Mouse (Mus musculus) erythroblast, embryonic 14.5 days (primary cell): ENCODE measurements around the gene 1700013F07Rik. TPM values are rescaled to one million over a fixed set of nuclear protein-coding genes. Genes with fewer than 3 reads are reported as not detected.

Experiments
- H3K27me3 ChIP-seq: 2 replicates; pipeline ENCODE4 v1.6.1; 2012; ENCODE audit warnings: inconsistent platforms; ENCODE audit not compliant: control insufficient read depth
- H3K36me3 ChIP-seq: 2 replicates; pipeline ENCODE4 v1.6.1; 2012; ENCODE audit warnings: mild to moderate bottlenecking, inconsistent platforms; ENCODE audit not compliant: control insufficient read depth
- H3K4me1 ChIP-seq: 2 replicates; pipeline ENCODE4 v1.6.1; 2012; ENCODE audit warnings: inconsistent platforms; ENCODE audit not compliant: control insufficient read depth
- H3K4me3 ChIP-seq: replicated peaks from 2 replicates; pipeline ENCODE3; 2012; ENCODE audit warnings: moderate library complexity, mild to moderate bottlenecking, inconsistent platforms
- H3K9me3 ChIP-seq: 2 replicates; pipeline ENCODE4 v1.6.1; 2012; ENCODE audit warnings: low read length, inconsistent platforms, mixed read lengths; ENCODE audit not compliant: control insufficient read depth
- GATA1 ChIP-seq: IDR thresholded peaks from 2 replicates; pipeline ENCODE4 v1.6.1; 2012; ENCODE audit warnings: low read length, inconsistent platforms, mixed read lengths
- TAL1 ChIP-seq: IDR thresholded peaks from 3 replicates; pipeline ENCODE4 v1.6.1; 2012; ENCODE audit warnings: low read length, inconsistent platforms, mixed read lengths
- polyA plus RNA-seq: library from polyadenylated mRNA; stranded (reverse); fragments of >175 nt; gene quantifications from 2 replicates; pipeline ENCODE4 v1.2.3, GENCODE M21; 2012

1700013F07Rik gene
- polyA plus RNA-seq, 1 experiment, result not detected

DNA sequence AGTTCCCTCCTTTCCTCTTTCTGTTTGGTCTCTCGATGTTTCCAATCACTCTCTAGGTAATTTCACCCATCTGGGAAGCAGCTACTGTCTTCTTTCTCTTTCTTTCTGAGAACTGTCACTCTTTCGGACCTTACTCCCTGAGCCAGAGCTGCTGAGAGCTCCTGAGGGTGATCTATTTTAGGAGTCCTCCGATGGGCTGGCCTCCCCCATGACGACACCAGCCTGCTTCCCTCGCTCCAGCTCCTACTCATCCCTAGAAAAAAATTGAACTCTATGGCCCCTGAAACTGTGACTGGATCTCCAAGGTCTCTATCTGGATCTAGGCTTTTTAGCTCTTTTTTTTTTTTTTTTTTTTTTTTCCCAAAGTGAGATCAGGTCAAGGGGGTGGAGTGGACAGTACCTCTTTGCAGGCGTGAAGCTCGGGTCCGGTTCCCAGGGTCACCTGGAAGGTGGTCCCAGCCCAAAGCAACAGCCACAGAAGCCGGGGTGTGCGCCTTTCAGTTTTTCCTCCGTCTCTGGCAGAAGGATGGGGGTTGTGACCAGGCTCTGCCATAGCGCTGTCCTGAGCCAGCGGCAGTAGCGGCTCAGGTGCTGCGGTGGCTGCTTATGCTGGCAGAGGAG is 2.1 kb downstream of the 1700013F07Rik start:
- Histone ChIP-seq H3K4me3 (no peak overlapping the region), H3K27me3 (peaks cover 57% of the 10 kb centered on the region)

DNA sequence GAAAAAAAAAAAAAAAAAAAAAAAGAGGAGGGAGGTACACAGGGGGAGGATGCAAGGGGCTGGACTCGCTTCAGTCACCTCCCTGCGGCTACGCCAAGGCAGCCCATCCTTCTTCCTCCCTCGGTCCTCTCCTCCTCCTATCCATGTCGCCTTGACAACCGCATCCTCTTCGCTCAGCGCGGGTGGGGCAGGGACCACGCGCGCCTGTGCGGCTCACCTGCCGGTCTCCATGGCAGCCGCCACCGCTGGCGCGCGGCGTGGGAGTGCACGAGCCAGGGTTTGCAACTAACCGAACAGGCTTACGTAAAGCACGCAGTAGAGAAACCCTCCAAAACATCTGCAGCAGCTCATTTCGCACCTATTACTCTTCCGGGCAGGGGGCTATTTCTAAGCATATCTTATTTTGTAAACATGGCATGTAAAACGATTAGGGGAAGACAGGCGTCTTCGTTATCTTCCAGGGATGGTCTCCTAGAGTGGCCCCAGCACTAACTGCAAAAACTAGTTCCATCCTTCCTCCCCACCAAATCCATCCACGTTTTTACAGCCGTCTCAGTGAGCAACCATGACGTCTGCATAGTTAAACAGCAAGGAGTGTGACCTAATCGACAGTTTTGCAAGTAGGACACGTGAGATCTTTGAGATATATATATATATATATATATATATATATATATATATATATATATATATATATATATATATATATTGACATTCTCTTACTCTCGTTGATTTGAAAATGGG is 2.7 kb downstream of the 1700013F07Rik start, which contains the start of gene 5330417C22Rik:
5330417C22Rik (minus strand) TSS at position 20 of the 744 bp plus-strand sequence.
- no peak within 1 kb of the TSS for H3K4me3 ChIP-seq
- TF ChIP-seq TAL1 (no peak), GATA1 (no peak)

More for the DNA sequence above, 2.1 kb downstream of the 1700013F07Rik start:
- Histone ChIP-seq H3K9me3 (no peaks in the 10 kb centered on the region), H3K36me3 (no peaks in the 10 kb centered on the region), H3K4me1 (peaks cover 11% of the 10 kb centered on the region)
- TF ChIP-seq TAL1 (no peak), GATA1 (no peak)

DNA sequence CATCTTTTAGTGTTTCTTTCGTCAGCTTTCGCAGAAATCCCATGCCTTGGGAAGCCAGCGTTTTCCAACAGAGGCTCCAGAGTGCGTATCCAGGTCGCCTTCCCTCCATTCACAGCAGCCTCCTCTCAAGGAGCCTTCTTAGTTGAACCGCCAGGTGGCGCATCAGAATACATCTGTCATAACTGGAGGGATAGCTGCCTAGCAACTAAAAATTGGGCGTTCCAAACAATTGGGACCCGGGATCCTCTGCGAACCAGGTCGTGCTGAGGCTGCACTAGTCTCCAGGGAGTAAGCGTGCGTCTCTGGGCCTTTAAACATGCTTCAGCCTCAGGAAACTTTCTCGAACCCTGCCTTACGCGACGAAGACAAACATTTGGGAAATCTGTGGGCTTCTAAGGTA is 3.4 kb downstream of the 1700013F07Rik start:
- H3K36me3 ChIP-seq, result no peaks in the 10 kb centered on the region
- no peaks in the 10 kb centered on the region for H3K9me3 ChIP-seq
- peaks cover 57% of the 10 kb centered on the region for H3K27me3 ChIP-seq
- H3K4me3 ChIP-seq, result no peak overlapping the region
- peaks cover 11% of the 10 kb centered on the region for H3K4me1 ChIP-seq
- TF ChIP-seq TAL1, result no peak
- no peak for TF ChIP-seq GATA1

More for the DNA sequence above, 2.7 kb downstream of the 1700013F07Rik start, which contains the start of gene 5330417C22Rik:
- peaks cover 57% of the 10 kb centered on the region for H3K27me3 ChIP-seq
- no peaks in the 10 kb centered on the region for H3K9me3 ChIP-seq
- H3K36me3 ChIP-seq, result no peaks in the 10 kb centered on the region
- peaks cover 11% of the 10 kb centered on the region for H3K4me1 ChIP-seq

DNA sequence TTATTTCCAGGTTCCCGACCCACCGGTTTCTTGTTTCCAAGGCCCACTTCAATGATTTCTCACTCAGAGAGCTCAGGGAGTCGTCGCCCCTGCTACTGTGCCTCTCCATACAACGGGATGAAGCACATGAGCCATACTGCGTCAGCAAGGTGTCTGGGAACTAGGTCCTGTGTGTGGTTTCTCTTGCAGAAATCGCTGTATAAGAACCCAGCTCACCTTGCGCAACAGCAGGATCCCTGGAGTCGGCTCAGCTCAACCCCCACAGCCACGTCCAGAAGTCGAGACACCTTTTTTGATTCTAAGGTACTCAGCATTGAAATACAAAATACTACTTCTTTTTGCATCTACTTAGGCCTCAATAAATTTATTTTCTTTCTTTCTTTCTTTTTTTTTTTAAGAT is 8.3 kb downstream of the 1700013F07Rik start:
- no peak overlapping the region for H3K4me3 ChIP-seq
- peaks cover 24% of the 10 kb centered on the region for H3K27me3 ChIP-seq
- TF ChIP-seq GATA1 (no peak), TAL1 (no peak)
- H3K9me3 ChIP-seq, result no peaks in the 10 kb centered on the region
- H3K36me3 ChIP-seq, result no peaks in the 10 kb centered on the region
- peaks cover 4% of the 10 kb centered on the region for H3K4me1 ChIP-seq

DNA sequence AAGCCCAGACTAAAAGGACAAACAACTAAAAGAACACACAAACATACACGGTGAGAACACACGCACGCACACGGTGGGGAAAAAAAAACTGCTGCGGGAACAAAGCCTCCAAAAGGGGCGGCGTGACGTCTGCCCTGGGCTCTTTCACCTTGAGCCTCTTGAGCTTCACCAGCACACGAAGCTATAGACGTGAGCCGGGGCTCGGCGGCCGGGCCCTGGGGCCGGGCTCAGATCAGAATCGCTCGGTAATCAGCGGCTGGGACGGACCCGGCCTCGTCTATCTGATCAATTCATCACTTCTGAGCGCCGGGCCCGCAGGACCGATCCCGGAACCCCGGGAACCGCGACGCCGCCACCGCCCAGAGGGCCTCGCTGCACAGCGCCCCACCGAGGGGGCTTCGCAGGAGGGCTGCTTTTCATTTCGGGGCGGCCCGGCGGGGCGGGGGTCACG is 20.2 kb downstream of the 1700013F07Rik start:
- TF ChIP-seq GATA1 (no peak), TAL1 (no peak)
- peaks cover 32% of the 10 kb centered on the region for H3K36me3 ChIP-seq
- H3K9me3 ChIP-seq, result no peaks in the 10 kb centered on the region
- peaks cover 37% of the 10 kb centered on the region for H3K4me1 ChIP-seq
- H3K27me3 ChIP-seq, result peaks cover 14% of the 10 kb centered on the region
- peak overlapping the region; percentile 85 for H3K4me3 ChIP-seq

DNA sequence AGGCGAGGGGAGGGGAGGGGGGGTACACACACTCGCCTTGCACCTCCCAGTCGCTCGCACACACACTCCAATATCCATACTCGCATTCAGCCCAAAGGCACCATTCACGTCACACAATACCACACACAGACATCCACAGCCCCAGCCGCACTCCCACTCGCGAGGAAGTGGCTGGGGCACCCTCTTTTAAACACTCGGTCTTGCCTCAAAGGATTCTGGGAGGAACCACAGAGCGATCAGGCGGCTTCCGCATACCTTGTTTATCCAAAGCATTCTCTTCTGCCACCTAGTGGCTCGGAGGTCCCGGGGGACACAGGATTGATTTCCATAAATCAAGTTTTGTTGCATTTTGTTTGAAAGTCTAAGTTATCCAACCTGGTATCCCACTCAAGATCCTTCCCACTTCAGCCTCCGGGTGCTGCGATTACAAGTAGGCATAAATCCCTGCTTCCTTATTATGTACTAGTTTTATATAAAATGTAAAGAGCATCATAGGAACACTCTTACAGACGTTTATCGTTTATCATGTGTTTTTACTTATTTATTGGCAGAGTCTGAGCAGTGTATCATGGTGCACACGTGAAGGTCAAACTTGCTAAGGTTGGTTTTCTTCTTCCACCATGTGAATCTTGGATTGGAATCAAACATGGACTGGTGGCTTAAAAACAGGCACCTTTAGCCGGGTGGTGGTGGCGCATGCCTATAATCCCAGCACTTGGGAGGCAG is 20.8 kb downstream of the 1700013F07Rik start:
- TF ChIP-seq GATA1 (no peak), TAL1 (no peak)
- Histone ChIP-seq H3K4me3 (peak overlapping the region; percentile 85), H3K27me3 (peaks cover 14% of the 10 kb centered on the region), H3K9me3 (no peaks in the 10 kb centered on the region), H3K36me3 (peaks cover 38% of the 10 kb centered on the region), H3K4me1 (peaks cover 43% of the 10 kb centered on the region)

DNA sequence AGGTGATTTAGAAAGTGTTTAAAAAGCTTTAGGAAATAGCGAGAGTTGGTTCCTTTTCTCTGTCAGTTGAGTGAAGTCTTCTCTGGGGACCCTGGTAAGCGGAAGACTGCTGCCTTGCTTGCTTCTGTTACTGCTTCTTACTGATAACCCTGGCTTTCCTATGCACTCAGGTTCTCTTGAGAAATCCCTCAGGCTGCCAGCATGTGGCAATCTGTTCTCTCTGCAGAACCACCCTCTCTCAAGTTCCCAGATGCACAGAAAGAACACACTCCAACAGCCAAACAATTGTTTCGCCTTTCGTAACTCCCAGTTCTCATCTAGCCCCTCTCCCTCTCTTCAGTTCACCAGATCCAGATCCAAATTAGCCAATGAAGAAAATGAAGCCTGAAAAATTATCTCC is 23.9 kb downstream of the 1700013F07Rik start:
- Histone ChIP-seq H3K36me3 (peaks cover 50% of the 10 kb centered on the region), H3K9me3 (no peaks in the 10 kb centered on the region), H3K4me1 (peaks cover 69% of the 10 kb centered on the region), H3K27me3 (peaks cover 2% of the 10 kb centered on the region), H3K4me3 (no peak overlapping the region)
- no peak for TF ChIP-seq GATA1
- peak; percentile 27; the same call in 1 of the 3 replicates for TF ChIP-seq TAL1

DNA sequence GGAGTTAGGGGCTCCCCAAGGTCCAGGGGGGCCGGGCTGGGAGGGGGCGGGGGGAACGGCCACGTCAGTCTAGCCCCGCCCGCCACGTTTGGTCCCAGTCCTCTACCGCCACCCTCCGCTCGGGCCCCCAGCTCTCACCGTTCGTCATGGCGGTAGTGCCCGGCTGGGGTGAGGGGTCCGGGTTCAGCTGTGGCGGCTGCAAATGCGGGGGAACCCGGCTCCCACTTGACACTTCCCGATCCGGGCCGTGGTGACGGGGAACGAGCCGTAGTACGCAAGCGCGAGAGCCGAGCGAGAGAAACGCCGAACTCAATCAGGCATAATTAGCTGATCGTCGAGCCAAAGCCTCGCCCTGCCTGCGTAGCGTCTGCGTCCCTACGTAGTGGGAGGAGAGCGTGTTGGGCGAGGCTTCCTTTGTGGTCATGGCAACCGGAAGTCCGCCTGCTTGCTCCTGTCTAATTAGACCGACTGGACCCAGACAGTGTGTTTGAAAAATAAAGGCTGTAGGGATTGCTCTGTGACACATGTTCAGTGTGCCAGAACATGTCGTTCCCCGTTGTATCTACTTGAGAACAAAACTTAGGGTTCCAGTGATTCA is 28.3 kb downstream of the 1700013F07Rik start, which contains the start of gene Tmem167b:
Tmem167b (minus strand) TSS at position 334 of the 598 bp plus-strand sequence.
- H3K4me1 ChIP-seq, result peaks cover 64% of the 10 kb centered on the region

DNA sequence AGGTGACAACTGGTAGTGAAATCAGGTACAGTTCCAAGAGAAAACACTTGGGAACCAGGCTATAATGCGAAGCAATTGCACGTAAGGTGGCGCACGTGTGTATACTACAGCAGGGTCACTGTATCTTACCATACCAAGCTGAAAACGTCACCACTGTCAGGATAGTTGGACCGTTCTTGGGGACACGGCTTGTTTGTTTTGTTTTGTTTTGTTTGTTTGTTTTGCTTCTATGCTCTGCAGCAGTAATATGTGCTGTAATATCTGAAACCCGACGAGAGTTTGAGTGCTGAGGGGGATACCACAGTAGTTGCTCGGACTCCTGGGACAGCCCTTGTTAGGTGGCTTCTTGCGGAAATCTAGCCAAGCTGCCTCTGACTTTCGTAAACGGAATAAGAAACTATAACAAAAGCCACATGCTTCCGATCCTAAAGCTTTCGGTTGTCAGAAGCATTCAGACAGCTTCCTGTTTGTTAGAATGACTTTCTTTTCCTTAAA is 28.9 kb downstream of the 1700013F07Rik start:
- no peaks in the 10 kb centered on the region for H3K9me3 ChIP-seq
- peaks cover 58% of the 10 kb centered on the region for H3K4me1 ChIP-seq
- TF ChIP-seq GATA1 (no peak), TAL1 (no peak)
- H3K27me3 ChIP-seq, result peaks cover 2% of the 10 kb centered on the region
- peak overlapping the region; percentile 85 for H3K4me3 ChIP-seq
- peaks cover 31% of the 10 kb centered on the region for H3K36me3 ChIP-seq

More for the DNA sequence above, 28.3 kb downstream of the 1700013F07Rik start, which contains the start of gene Tmem167b:
- Histone ChIP-seq H3K36me3 (peaks cover 37% of the 10 kb centered on the region), H3K9me3 (no peaks in the 10 kb centered on the region), H3K4me3 (peak within 1 kb of the TSS; percentile 85), H3K27me3 (peaks cover 2% of the 10 kb centered on the region; the same call in 1 of the 2 replicates)
- no peak for TF ChIP-seq TAL1
- no peak for TF ChIP-seq GATA1
